Mouse (Mus musculus) spleen, postnatal 4 days (tissue): ENCODE results near the gene Mad1l1.

Experiments used
- DNase-seq, 2 experiments: peaks; one replicate each; pipeline ENCODE4 v3.0.0; 2022; ENCODE audit warnings: low spot score in 2 of 2

The Mad1l1 gene

DNA sequence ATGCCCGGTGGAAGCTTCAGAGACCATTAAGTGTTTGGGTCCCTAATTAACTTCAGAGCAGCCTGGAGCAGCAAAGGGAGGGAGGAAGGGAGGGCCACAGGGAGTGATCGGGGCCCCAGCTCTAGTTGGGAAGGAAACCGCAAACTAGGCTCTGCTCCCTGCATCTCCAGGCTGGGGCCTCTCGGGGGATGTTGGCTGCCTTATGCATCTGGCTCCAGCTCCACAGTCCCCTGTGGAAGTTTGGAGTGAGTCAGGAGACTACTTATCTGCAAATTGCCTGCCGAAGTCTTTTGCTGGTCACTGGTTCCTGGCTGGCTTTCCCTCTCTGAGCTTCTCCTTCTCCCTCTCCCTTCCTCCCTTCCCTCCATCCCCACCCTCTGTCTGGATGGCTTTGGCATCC lies 357.0 kb downstream of the Mad1l1 start:
- DNase-seq, result no peak

DNA sequence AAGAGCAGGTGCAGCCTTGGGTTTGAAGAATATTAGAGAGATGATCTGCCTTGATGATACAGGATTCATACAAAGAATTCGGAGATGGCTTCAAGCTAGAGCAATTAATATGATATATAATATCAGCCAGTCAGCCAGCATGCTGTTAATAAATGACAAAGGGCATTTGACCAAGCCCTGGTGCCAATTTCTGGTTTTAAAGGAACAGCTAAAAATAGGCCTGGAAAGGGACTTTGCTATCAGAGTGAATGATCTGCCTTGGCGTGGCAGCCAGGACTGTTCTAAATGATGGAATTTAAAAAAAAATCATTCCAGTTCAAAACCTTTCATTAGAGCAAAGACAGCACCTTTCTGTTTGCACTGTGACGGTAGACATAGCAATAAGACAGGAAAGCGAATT lies 361.6 kb downstream of the Mad1l1 start:
- no peak for DNase-seq
